Mouse (Mus musculus) forelimb bud, embryonic 11.5 days (tissue): ENCODE measurements around the gene Gys1.
"Not testable (repeated sequence)": the region's sequence is repeated elsewhere in the genome, so short reads cannot be mapped to it uniquely, and the experiment has no call there.

Experiments used
- DNase-seq: peaks from one replicate; pipeline ENCODE4 v3.0.0-alpha.2; 2012; ENCODE audit warnings: low read depth, low spot score

Gene Gys1

DNA sequence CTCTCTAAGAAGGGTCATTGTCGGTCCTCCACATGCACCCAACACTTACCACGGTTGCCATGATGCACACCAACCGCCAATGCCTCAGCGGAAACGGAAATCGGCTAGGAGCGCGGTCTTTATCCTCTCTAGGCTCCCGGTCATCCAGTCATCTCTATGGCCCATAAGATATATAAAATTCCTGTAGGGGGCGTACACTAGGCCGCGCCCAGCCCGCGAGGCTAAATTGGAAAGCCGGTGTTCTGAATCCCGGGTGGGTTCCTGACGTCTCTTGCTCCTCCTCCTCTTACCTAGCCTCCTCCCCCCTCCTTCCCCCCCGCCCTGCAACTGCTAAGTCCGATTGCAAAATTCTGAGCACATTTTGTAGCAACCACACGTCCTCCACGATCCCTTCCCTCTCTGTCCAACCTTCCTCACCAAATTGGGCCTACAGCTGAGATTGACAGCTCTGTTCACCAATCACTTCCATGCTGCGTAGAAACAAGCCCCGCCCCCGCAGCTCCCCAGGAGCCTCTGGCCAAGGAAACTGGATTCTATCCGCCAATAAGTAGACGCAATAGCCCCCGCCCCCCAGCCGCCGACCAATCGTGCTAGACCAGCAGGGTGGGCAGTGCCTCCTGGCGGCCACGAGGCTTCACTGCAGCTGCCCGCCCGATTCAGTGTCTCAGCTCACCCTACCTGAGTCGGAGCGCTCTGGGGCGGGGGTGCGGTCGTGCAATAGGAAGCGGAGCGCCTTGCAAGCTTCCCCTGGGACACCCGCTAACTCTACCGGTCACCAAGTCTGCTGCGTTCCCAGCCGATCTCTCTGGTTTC lies at the start of gene Gys1:
TSS of gene Gys1 (plus strand) at position 642 of the 813 bp plus-strand sequence.
- peak; percentile 100 for DNase-seq

GRCm38 (mm10) chr7:45386077-45386476 lies 48.6 kb upstream of the Gys1 start:
- no peak for DNase-seq

DNA sequence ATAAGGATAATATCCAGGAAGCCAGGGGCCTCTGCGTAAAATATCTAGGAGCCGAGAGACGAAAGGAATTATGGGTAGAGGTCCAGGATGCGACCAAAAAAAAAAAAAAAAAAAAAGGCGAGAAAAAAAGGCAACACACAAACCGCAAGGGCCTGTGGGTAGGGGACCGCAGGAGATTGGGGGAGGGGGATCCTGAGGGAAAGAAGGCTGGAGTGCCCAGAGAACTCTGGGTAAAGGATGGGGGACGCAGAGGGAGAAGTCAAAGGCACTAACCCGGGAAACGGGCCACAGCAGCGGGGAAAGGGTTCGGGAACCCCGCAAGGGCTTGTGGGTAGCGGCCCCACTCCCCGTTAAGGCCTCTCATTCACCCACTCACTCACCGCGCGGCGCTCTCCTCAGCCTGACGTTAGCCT lies 39.5 kb upstream of the Gys1 start:
- DNase-seq = peak; percentile 85

- DNase-seq = peak; percentile 100
Measured at GRCm38 (mm10) chr7:45395578-45396336, 38.9 kb upstream of the Gys1 start, which contains the start of gene Snrnp70. Gene Snrnp70, minus strand, starts transcription at chr7:45395742.

GRCm38 (mm10) chr7:45396337-45396775 lies 38.3 kb upstream of the Gys1 start:
- not testable (repeated sequence) for DNase-seq

GRCm38 (mm10) chr7:45396787-45397186 lies 37.9 kb upstream of the Gys1 start:
- DNase-seq = no peak

- no peak for DNase-seq
Measured at GRCm38 (mm10) chr7:45401521-45402085, 33.0 kb upstream of the Gys1 start.

DNA sequence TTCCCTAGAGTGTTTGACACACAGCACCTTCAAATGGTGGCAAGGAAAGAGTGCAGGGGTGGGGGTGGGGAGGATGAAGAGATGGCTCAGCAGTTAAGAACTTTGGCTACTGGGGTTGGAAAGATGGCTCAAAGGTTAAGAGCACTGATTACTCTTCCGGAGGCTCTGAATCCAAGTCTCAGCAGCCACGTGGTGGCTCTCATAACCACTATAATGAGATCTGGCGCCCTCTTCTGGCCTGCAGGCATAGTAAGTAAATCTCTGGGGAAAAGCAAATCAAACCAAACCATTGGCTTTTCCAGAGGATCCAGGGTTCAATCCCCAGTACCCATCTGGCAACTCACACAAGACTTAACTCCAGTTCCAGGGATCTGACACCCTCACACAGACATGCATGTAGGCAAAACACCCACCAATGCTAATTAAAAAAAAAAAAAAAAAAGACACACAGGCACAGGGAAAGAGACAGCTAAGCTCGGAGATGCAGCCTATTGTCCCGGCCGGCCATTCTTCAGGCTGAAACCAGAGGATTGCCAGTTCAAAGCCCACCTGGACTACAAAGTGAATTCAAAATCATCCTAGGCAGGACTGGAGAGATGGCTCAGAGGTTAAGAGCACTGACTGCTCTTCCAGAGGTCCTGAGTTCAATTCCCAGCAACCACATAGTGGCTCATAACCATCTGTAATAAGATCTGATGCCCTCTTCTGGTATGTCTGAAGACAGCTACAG lies 30.9 kb upstream of the Gys1 start:
- peak; percentile 68 for DNase-seq

DNA sequence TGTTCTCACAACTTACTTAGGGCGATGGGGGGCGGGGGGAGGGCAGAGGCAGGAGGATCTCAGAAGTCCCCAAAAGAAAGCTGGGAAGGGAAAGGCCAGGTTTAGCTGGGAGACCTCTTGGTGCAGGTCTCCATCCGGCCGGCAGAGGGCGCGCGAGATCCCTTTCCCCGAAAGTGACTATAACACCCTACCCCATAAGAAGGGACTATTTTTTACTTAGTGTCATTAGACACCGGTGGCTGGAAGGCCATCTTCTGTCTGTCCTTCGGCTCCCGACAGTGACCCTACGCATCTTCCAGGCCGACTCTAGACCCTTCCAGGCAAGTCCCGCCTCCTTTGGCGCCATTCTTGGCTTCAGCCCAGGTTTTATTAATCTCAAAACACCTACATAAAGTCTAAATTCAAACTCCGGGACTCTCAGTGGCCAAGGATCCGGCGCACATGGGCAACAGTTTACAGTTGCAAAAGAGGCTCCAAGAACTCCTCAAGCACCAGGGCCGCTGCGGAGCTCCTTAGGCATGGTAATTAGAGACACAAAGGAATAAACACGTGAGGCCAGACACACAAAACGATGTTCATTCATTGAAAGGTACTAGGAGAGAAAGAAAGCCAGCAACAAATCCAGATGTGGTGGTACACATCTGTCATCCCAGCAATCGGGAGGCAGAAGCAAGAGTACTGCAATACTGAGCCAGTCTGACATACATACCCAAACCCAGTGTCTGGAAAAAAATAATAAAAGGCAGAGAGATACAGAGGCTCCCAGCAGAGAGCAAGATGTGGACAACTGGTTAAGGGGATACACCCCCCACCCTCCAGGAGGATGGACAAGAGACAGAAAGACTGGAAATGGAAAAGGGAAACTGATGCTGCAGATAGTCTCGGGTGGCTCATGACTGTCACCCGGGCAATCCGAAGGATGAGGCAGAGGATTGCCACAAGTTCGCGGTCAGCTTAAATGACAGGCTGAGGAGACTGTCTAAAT lies 29.3 kb upstream of the Gys1 start, which contains the start of gene Kcna7:
TSS of gene Kcna7 (plus strand) at position 563 of the 985 bp plus-strand sequence.
- DNase-seq = peak; percentile 51

GRCm38 (mm10) chr7:45406157-45407156 lies 28.2 kb upstream of the Gys1 start:
- DNase-seq = no peak

DNA sequence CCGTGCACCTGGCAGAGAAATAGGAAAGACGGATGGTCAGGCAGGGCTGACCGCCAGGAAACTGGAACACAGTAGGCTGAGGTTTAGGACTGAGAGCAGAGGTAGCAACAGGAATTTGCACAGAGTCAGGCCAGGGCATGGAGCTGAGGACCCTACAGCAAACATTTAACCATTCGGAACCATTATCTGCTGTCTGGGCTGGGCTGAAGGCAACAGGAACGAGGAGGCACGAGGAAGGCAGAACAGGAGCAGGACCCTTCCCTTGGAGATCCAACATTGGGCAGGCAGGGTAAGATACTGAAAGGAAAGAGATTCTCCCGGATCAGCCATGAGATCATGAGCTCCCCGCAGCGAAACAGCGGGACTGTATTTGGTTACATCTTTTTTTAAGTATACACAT lies 26.8 kb upstream of the Gys1 start:
- no peak for DNase-seq

GRCm38 (mm10) chr7:45408351-45408750 lies 26.3 kb upstream of the Gys1 start:
- no peak for DNase-seq

DNA sequence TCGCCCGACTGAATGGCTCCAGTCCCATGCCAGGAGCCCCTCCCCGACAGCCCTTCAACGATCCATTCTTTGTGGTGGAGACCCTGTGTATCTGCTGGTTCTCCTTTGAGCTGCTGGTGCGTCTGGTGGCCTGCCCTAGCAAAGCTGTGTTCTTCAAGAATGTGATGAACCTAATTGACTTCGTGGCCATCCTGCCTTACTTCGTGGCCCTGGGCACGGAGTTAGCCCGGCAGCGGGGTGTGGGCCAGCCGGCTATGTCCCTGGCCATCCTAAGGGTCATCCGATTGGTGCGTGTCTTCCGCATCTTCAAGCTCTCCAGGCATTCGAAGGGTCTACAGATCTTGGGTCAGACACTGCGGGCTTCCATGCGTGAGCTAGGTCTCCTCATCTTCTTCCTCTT lies 25.7 kb upstream of the Gys1 start:
- DNase-seq = no peak

DNA sequence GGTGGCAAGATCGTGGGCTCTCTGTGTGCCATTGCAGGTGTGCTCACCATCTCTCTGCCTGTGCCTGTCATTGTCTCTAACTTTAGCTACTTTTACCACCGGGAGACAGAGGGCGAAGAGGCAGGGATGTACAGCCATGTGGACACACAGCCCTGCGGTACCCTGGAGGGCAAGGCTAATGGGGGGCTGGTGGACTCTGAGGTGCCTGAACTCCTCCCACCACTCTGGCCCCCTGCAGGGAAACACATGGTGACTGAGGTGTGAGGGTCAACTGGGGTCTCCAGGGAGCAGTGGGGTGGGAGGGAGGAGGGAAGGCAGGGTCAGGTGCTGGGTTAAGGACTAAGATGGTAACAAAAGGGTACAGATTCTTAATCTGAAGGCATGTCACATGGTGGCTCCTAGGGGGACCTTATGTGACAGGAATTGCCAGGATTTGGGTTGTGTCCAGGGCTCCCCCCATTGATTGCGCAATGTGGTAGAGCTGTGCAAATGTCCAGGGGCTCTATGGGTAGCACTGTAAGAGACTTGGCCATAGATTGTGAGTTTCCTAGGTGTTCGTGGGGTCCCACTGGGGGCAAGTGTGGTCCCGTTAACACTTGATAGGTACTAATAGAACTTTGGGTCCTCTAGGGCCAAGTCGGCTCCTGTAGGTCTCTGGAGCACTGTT lies 25.0 kb upstream of the Gys1 start:
- no peak for DNase-seq

DNA sequence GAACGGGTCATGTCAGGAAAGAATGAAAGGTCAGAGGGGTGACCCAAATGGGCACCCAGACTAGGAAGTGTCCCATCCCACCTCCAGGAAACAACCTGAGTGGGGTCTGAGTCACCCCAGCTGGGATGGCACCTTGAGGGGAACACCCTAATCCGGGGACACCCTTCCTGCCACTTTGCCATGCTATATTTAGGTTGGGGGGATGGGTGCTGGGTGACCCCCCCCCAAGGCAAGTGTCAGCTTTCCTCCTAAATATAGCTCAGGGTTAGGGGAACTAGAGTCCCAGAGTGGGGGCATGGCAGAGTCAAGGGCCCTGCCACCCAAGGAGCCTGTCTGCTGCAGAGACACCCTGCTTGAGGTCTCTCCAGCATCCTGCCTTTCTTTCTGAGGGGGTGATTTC lies 22.2 kb upstream of the Gys1 start:
- no peak for DNase-seq

GRCm38 (mm10) chr7:45413113-45413863 lies 21.4 kb upstream of the Gys1 start, which contains the start of gene Ntf5:
Gene Ntf5, plus strand, starts transcription at chr7:45413695.
- DNase-seq = no peak

DNA sequence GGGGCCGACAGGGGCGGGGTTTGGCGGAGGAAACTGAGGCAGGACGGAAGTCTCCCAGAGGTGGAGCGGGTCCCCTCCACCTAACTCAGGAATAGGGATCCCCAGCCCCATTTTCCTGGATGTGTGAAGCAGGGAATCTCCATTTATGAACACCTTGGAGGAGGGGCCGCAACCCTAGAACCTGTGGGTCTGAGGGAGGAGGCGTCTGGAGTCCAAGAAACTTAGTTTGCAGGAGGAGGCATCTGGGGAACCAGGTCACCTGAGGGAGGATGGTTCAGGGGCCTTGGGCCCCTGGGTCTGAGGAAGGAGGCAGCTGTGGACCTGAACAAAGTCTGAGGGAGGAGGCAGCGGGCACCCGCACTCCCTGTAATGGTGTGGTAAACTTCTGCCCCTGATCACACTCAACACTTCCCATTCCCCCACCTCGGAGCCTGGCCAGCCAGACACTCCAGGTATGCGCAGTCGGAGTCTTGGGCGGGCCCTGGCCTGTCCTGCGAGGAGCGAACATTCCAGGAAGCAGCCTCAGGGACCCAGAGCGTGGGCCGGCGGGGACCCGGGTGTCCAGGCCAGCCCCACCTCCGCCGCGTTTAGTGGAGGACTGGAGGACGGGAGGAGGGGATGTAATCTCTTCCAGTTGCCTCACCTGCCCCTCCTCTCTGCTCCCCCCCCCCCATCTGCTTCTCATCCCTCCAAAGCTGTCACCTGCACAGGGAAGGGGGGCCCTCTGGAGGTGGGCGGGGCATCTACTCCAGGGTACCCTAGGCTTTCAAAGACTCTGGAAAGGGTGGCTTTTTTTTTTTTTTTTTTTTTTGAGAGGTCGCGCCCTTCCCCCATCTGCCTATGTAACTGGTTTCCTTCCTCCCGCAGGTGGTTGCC lies 20.5 kb upstream of the Gys1 start:
- no peak for DNase-seq
